Mouse (Mus musculus): ENCODE data around the gene Orai1.

Orai1 gene

GRCm38 (mm10) chr5:123068714-123069113 lies 53.8 kb downstream of the Orai1 start:
- no peak for DNase-seq (ENCODE audit: low read depth)

- DNase-seq (ENCODE audit: low read depth), result peak; percentile 95
Measured at GRCm38 (mm10) chr5:123075576-123076418, 60.9 kb downstream of the Orai1 start.

- DNase-seq (ENCODE audit: low read depth), result peak; percentile 73
Measured at GRCm38 (mm10) chr5:123076419-123077281, 61.8 kb downstream of the Orai1 start.

GRCm38 (mm10) chr5:123079568-123079967 lies 64.7 kb downstream of the Orai1 start:
- no peak for DNase-seq (ENCODE audit: low read depth)

- DNase-seq (ENCODE audit: low read depth), result no peak
Measured at GRCm38 (mm10) chr5:123080041-123080440, 65.2 kb downstream of the Orai1 start.
